Mouse (Mus musculus): ENCODE data around the gene Borcs7.
"Not testable (repeated sequence)": the region's sequence is repeated elsewhere in the genome, so short reads cannot be mapped to it uniquely, and the experiment has no call there.

Borcs7 gene

GRCm38 (mm10) chr19:46714234-46714633 is 24.5 kb downstream of the Borcs7 start:
- DNase-seq (ENCODE audit: low spot score), result no peak

- DNase-seq (ENCODE audit: low spot score), result no peak
Observed at GRCm38 (mm10) chr19:46715016-46715415, 25.3 kb downstream of the Borcs7 start.

- no peak for DNase-seq (ENCODE audit: low spot score)
Observed at GRCm38 (mm10) chr19:46718150-46718549, 28.4 kb downstream of the Borcs7 start.

GRCm38 (mm10) chr19:46724411-46724810 is 34.7 kb downstream of the Borcs7 start:
- no peak for DNase-seq (ENCODE audit: low spot score)

GRCm38 (mm10) chr19:46726142-46726541 is 36.4 kb downstream of the Borcs7 start:
- DNase-seq (ENCODE audit: low spot score), result no peak

GRCm38 (mm10) chr19:46727140-46727736 is 37.5 kb downstream of the Borcs7 start:
- no peak for DNase-seq (ENCODE audit: low spot score)

- DNase-seq (ENCODE audit: low spot score), result no peak
Observed at GRCm38 (mm10) chr19:46727945-46728540, 38.3 kb downstream of the Borcs7 start.

- DNase-seq (ENCODE audit: low spot score), result no peak
Observed at GRCm38 (mm10) chr19:46728909-46729308, 39.2 kb downstream of the Borcs7 start.

GRCm38 (mm10) chr19:46731351-46731750 is 41.6 kb downstream of the Borcs7 start:
- no peak for DNase-seq (ENCODE audit: low spot score)

- not testable (repeated sequence) for DNase-seq (ENCODE audit: low spot score)
Observed at GRCm38 (mm10) chr19:46732673-46733072, 43.0 kb downstream of the Borcs7 start.

- no peak for DNase-seq (ENCODE audit: low spot score)
Observed at GRCm38 (mm10) chr19:46733626-46734025, 43.9 kb downstream of the Borcs7 start.

- no peak for DNase-seq (ENCODE audit: low spot score)
Observed at GRCm38 (mm10) chr19:46735241-46735640, 45.5 kb downstream of the Borcs7 start.

- no peak for DNase-seq (ENCODE audit: low spot score)
Observed at GRCm38 (mm10) chr19:46737106-46737505, 47.4 kb downstream of the Borcs7 start.

GRCm38 (mm10) chr19:46740341-46741008 is 50.8 kb downstream of the Borcs7 start:
- peak; percentile 73 for DNase-seq (ENCODE audit: low spot score)

- no peak for DNase-seq (ENCODE audit: low spot score)
Observed at GRCm38 (mm10) chr19:46741574-46741973, 51.9 kb downstream of the Borcs7 start.

- DNase-seq (ENCODE audit: low spot score), result no peak
Observed at GRCm38 (mm10) chr19:46744681-46745080, 55.0 kb downstream of the Borcs7 start.

GRCm38 (mm10) chr19:46747799-46748198 is 58.1 kb downstream of the Borcs7 start:
- no peak for DNase-seq (ENCODE audit: low spot score)

GRCm38 (mm10) chr19:46752235-46752634 is 62.5 kb downstream of the Borcs7 start:
- no peak for DNase-seq (ENCODE audit: low spot score)

All from layer of hippocampus, adult 9-10 months (tissue).